Mouse (Mus musculus): ENCODE measurements at regions not wholly inside any gene's neighbourhood (a gene's known extent, or its start where the extent isn't known, plus 50 kb on each side); places are given as distances from the start of the nearest gene placed in this dataset.
A peak's percentile ranks its signal among the peaks of the same experiment; 100 is the strongest.

DNA sequence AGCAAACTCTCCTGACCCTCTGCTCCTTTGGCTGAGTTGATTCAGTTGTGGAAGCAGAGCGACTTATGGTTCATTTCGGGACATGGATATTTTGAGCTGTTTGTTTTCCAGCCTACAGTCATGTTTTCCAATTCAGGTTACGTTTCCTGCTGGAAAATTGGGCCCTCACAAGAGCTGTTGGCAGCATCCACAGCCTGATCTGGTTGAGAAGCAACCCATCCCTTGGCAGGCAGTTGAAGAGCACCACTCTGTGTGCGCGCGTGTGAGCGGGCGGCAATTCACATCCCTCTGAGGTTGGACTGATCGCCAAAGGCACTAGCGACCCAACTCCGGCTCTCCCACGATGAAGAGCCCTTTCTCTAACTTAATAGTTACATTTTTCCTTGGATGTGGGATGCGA lies 457.1 kb downstream of the Tmem38b start:
- no peak overlapping the region for H3K9ac ChIP-seq (ENCODE audit: low read depth, low read length)
- no peaks in the 10 kb centered on the region for H3K27me3 ChIP-seq (replicated peaks; ENCODE audit: control insufficient read depth, insufficient read depth, low read length)
- ATAC-seq (ENCODE audit: low read depth): no peak
- H3K4me1 ChIP-seq (ENCODE audit: control insufficient read depth, insufficient read depth, low read length): no peaks in the 10 kb centered on the region
- no peak overlapping the region for H3K4me3 ChIP-seq (ENCODE audit: low read depth, low read length)
- DNase-seq (ENCODE audit: low spot score): no peak
- no peak overlapping the region for H3K4me2 ChIP-seq (ENCODE audit: low read depth, low read length)
- H3K36me3 ChIP-seq (ENCODE audit: control insufficient read depth, insufficient read depth, low read length): no peaks in the 10 kb centered on the region
- WGBS: 93% methylated on average over 13 of the region's 13 CpGs
- H3K27ac ChIP-seq (replicated peaks; ENCODE audit: low read depth, low read length): no peak overlapping the region
- no peaks in the 10 kb centered on the region for H3K9me3 ChIP-seq (ENCODE audit: control insufficient read depth, low read length)

DNA sequence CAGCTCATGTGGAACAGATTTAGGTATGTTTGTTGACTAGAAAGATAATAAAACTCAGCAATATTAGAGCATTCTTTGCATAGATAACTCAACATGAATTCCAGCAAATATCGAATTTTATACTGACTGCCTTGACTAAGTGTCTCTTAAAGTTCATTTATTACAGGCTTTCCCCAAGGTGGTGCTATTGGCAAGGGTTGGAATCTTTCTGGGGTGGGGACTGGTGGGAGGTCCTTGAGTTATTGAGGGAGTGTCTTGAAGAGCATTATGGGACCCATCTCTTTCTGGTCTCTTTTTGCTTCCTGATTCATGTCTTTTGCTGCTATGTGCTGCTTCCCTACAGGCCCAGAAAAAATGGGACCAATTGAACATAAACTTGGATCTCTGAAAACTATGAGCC lies 488.0 kb downstream of the Tmem38b start:
- H3K4me3 ChIP-seq (ENCODE audit: low read depth, low read length): no peak overlapping the region
- DNase-seq (ENCODE audit: low spot score) (peak; percentile 20), ATAC-seq (ENCODE audit: low read depth) (no peak)
- H3K9ac ChIP-seq (ENCODE audit: low read depth, low read length): no peak overlapping the region
- no peaks in the 10 kb centered on the region for H3K9me3 ChIP-seq (ENCODE audit: control insufficient read depth, low read length)
- no peak overlapping the region for H3K27ac ChIP-seq (replicated peaks; ENCODE audit: low read depth, low read length)
- no peak overlapping the region for H3K4me2 ChIP-seq (ENCODE audit: low read depth, low read length)
- H3K27me3 ChIP-seq (replicated peaks; ENCODE audit: control insufficient read depth, insufficient read depth, low read length): no peaks in the 10 kb centered on the region
- 78% methylated on average over 1 of the region's 1 CpGs for WGBS
- H3K4me1 ChIP-seq (ENCODE audit: control insufficient read depth, insufficient read depth, low read length): no peaks in the 10 kb centered on the region
- H3K36me3 ChIP-seq (ENCODE audit: control insufficient read depth, insufficient read depth, low read length): no peaks in the 10 kb centered on the region

DNA sequence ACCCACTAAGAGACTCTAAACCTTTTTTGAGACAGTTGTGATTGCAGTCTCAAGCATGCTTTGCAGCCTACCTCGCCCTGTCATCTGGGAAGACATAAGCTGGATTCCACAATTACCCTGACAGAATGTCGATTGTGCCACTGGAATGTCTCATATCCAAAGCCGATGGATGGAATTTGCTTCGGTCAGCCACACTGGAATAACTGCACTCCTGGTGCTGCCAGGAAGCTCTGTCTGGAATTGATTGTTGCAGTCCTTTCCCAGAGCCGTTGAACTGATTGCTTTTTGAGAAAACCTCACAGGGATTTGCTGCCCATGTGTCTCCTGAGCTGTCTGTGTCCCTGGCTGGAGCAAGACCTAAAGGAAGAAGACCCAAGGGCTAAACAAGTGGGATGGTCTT lies 499.0 kb downstream of the Tmem38b start:
- Histone ChIP-seq H3K4me3 (ENCODE audit: low read depth, low read length) (no peak overlapping the region), H3K4me2 (ENCODE audit: low read depth, low read length) (no peak overlapping the region), H3K27ac (replicated peaks; ENCODE audit: low read depth, low read length) (peak overlapping the region; percentile 35; the same call in 1 of the 2 replicates), H3K27me3 (replicated peaks; ENCODE audit: control insufficient read depth, insufficient read depth, low read length) (no peaks in the 10 kb centered on the region), H3K9me3 (ENCODE audit: control insufficient read depth, low read length) (no peaks in the 10 kb centered on the region), H3K4me1 (ENCODE audit: control insufficient read depth, insufficient read depth, low read length) (peaks cover 19% of the 10 kb centered on the region), H3K9ac (ENCODE audit: low read depth, low read length) (no peak overlapping the region), H3K36me3 (ENCODE audit: control insufficient read depth, insufficient read depth, low read length) (no peaks in the 10 kb centered on the region)
- DNase-seq (ENCODE audit: low spot score): peak; percentile 64
- WGBS: 21% methylated on average over 5 of the region's 5 CpGs
- ATAC-seq (ENCODE audit: low read depth): no peak

DNA sequence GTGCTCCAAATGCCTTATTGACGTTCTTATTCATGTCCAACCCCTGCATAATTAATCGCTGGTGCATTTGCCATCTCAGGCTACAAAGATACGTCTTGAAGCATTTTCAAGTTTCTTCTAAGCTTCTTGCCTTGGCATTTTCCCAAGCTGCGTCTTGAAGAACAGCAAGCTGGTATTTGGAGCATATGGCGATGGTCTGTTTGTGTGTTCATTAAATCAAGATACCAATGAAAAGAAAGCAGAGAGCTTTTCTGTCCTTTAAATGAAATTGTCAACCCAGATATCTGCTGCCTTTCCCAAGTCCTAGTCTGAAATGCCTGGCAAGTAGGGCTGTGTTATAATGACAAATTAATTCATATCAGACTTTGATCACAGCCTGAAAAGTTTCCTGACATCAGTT lies 502.4 kb downstream of the Tmem38b start:
- no peak overlapping the region for H3K4me2 ChIP-seq (ENCODE audit: low read depth, low read length)
- H3K27ac ChIP-seq (replicated peaks; ENCODE audit: low read depth, low read length): no peak overlapping the region
- DNase-seq (ENCODE audit: low spot score): peak; percentile 43
- H3K9ac ChIP-seq (ENCODE audit: low read depth, low read length): no peak overlapping the region
- no peaks in the 10 kb centered on the region for H3K36me3 ChIP-seq (ENCODE audit: control insufficient read depth, insufficient read depth, low read length)
- peaks cover 43% of the 10 kb centered on the region for H3K4me1 ChIP-seq (ENCODE audit: control insufficient read depth, insufficient read depth, low read length)
- no peak overlapping the region for H3K4me3 ChIP-seq (ENCODE audit: low read depth, low read length)
- H3K27me3 ChIP-seq (replicated peaks; ENCODE audit: control insufficient read depth, insufficient read depth, low read length): no peaks in the 10 kb centered on the region
- no peaks in the 10 kb centered on the region for H3K9me3 ChIP-seq (ENCODE audit: control insufficient read depth, low read length)
- ATAC-seq (ENCODE audit: low read depth): no peak
- 54% methylated on average over 5 of the region's 5 CpGs for WGBS

DNA sequence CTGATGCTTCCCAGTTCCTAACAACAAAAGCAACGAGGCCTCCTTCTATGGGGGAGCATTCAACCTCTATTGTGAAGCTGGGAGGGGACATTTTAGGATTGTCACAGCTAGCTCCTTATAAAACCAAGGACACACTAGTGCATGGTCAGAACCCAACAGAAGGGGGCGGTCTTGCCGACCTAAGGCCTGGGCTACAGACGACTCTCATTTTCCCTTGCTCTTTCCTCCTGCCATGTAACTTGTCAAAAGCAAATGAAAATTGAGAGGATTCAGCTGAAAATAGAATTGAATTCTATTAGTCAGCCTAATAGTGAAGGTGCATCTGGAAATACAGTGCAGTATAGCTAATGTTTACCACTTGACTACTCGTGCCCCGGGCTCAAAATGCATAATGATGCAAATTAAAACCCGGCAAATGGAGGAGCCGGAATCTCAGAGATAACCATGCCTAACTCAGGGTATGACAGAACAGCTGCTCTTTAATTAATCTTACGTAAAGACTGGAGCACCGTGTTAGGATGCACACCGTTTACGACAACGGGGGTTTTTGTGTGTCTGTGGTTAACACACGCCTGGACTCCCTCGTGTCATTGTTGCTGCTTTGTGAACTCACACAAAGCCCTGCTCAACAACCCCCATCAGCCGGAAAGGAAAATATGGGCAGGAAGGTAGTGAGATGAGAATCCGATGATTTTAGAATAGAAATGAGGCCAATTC lies 503.0 kb downstream of the Tmem38b start:
- DNase-seq (ENCODE audit: low spot score) (peak; percentile 16), ATAC-seq (ENCODE audit: low read depth) (no peak)
- Histone ChIP-seq H3K36me3 (ENCODE audit: control insufficient read depth, insufficient read depth, low read length) (no peaks in the 10 kb centered on the region), H3K9ac (ENCODE audit: low read depth, low read length) (no peak overlapping the region), H3K27me3 (replicated peaks; ENCODE audit: control insufficient read depth, insufficient read depth, low read length) (no peaks in the 10 kb centered on the region), H3K4me1 (ENCODE audit: control insufficient read depth, insufficient read depth, low read length) (peaks cover 43% of the 10 kb centered on the region), H3K27ac (replicated peaks; ENCODE audit: low read depth, low read length) (no peak overlapping the region), H3K9me3 (ENCODE audit: control insufficient read depth, low read length) (no peaks in the 10 kb centered on the region), H3K4me3 (ENCODE audit: low read depth, low read length) (no peak overlapping the region), H3K4me2 (ENCODE audit: low read depth, low read length) (no peak overlapping the region)
- WGBS: 59% methylated on average over 17 of the region's 17 CpGs

DNA sequence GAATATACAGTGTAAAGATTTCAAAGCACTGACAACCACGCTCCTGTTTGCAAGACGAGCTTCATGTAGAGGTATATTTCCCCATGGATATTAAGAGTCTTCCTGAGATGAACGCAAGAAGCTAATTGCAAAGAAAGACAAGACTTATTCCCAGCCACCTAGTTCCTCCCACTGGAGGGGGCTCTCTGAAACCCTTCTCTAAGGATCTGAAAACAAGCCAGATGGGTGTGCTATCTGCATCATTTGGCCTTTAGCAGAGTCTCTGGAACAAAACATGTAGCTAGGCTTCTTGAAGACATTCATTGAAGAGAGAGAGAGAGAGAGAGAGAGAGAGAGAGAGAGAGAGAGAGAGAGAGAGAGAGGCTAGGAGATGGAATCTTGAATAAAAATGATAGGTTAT lies 504.8 kb downstream of the Tmem38b start:
- ATAC-seq (ENCODE audit: low read depth) (no peak), DNase-seq (ENCODE audit: low spot score) (peak; percentile 20)
- H3K27ac ChIP-seq (replicated peaks; ENCODE audit: low read depth, low read length): peak overlapping the region; percentile 77
- H3K4me2 ChIP-seq (ENCODE audit: low read depth, low read length): no peak overlapping the region
- no peaks in the 10 kb centered on the region for H3K36me3 ChIP-seq (ENCODE audit: control insufficient read depth, insufficient read depth, low read length)
- no peaks in the 10 kb centered on the region for H3K9me3 ChIP-seq (ENCODE audit: control insufficient read depth, low read length)
- H3K9ac ChIP-seq (ENCODE audit: low read depth, low read length): no peak overlapping the region
- peaks cover 37% of the 10 kb centered on the region for H3K4me1 ChIP-seq (ENCODE audit: control insufficient read depth, insufficient read depth, low read length)
- 52% methylated on average over 3 of the region's 3 CpGs for WGBS
- H3K27me3 ChIP-seq (replicated peaks; ENCODE audit: control insufficient read depth, insufficient read depth, low read length): no peaks in the 10 kb centered on the region
- no peak overlapping the region for H3K4me3 ChIP-seq (ENCODE audit: low read depth, low read length)

DNA sequence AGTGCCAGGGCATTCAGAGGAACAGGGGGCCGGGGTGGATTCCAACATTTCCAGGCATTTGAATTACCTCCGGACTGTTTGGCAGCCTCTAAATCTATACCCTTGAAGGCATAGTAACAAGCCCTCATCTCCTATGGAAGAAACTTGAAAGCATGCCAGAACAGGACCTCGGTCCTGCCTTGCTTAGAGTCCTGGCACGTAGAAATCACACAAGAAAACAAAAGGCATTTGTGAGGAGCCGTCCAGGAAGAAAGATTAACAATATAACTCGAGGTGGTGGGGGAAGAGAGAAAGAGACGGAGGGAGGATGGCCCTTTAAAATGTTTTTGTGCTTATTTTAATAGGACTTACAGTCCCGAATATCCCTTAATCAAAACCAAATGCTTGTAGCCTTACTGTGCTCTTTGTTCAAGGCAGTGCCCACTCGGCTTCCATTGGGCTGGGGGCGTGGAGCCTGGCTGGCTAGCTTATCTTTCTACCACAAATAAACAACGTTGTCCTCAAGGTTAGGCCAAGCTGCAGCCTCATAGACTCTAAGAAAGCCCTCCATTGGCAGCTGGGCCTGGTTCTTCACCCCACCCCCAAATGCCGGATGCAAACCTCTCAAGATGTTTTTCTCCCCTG lies 505.9 kb downstream of the Tmem38b start:
- Histone ChIP-seq H3K4me2 (ENCODE audit: low read depth, low read length) (peak overlapping the region; percentile 37), H3K9ac (ENCODE audit: low read depth, low read length) (0 out of 2 replicates have a peak overlapping the region, but pooled peaks have one; percentile 21), H3K27me3 (replicated peaks; ENCODE audit: control insufficient read depth, insufficient read depth, low read length) (no peaks in the 10 kb centered on the region), H3K27ac (replicated peaks; ENCODE audit: low read depth, low read length) (peak overlapping the region; percentile 77), H3K36me3 (ENCODE audit: control insufficient read depth, insufficient read depth, low read length) (no peaks in the 10 kb centered on the region), H3K4me3 (ENCODE audit: low read depth, low read length) (no peak overlapping the region), H3K9me3 (ENCODE audit: control insufficient read depth, low read length) (no peaks in the 10 kb centered on the region), H3K4me1 (ENCODE audit: control insufficient read depth, insufficient read depth, low read length) (peaks cover 37% of the 10 kb centered on the region)
- peak; percentile 85 for DNase-seq (ENCODE audit: low spot score)
- WGBS: 18% methylated on average over 12 of the region's 12 CpGs
- ATAC-seq (ENCODE audit: low read depth): peak; percentile 81

DNA sequence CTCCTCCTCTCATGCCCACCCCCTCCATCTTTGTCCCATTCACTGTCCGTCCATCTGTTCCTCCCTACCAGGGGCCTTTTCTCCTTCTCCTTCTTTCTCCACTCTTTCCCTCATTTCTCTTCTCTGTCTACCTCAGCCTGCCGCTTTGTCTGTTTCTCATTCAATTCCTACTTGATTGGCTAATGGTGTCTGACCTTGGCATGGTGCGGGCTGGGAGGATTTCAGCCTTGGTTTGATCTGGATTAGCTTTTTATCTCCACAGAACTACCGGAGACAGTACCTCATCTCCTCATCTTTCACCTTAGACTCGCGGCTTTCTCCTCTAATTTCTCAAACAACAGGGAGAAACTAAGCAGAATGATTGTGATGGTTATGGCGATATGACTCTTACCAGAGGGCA lies 506.4 kb downstream of the Tmem38b start:
- Histone ChIP-seq H3K4me1 (ENCODE audit: control insufficient read depth, insufficient read depth, low read length) (peaks cover 37% of the 10 kb centered on the region), H3K9ac (ENCODE audit: low read depth, low read length) (no peak overlapping the region), H3K4me2 (ENCODE audit: low read depth, low read length) (peak overlapping the region; percentile 37), H3K4me3 (ENCODE audit: low read depth, low read length) (no peak overlapping the region), H3K9me3 (ENCODE audit: control insufficient read depth, low read length) (no peaks in the 10 kb centered on the region), H3K36me3 (ENCODE audit: control insufficient read depth, insufficient read depth, low read length) (no peaks in the 10 kb centered on the region), H3K27ac (replicated peaks; ENCODE audit: low read depth, low read length) (peak overlapping the region; percentile 77), H3K27me3 (replicated peaks; ENCODE audit: control insufficient read depth, insufficient read depth, low read length) (no peaks in the 10 kb centered on the region)
- DNase-seq (ENCODE audit: low spot score): no peak
- WGBS: 57% methylated on average over 7 of the region's 7 CpGs
- ATAC-seq (ENCODE audit: low read depth): no peak

DNA sequence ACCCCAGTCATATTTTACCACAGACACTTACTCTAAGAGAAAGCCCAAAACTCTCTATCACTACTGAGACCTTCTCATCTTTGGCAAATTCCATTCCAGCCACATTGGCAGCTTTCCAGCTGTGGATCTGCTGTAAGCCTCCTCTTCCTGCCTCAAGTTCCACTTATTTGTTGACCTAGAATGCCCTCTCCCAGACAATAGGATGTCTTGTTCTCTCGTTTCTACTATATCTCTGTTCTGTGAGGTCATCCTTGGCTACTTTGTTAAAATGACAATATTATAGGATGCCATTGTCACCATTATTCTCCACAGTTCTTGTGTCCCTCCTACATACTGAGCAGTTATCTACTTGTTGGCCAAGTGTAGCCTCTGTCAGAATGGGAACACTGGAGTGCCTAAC lies 512.7 kb downstream of the Tmem38b start:
- peak; percentile 47 for DNase-seq (ENCODE audit: low spot score)
- 37% methylated on average over 1 of the region's 1 CpGs for WGBS
- H3K4me3 ChIP-seq (ENCODE audit: low read depth, low read length): no peak overlapping the region
- peaks cover 8% of the 10 kb centered on the region for H3K4me1 ChIP-seq (ENCODE audit: control insufficient read depth, insufficient read depth, low read length)
- H3K9me3 ChIP-seq (ENCODE audit: control insufficient read depth, low read length): no peaks in the 10 kb centered on the region
- no peak for ATAC-seq (ENCODE audit: low read depth)
- H3K27ac ChIP-seq (replicated peaks; ENCODE audit: low read depth, low read length): no peak overlapping the region
- H3K36me3 ChIP-seq (ENCODE audit: control insufficient read depth, insufficient read depth, low read length): no peaks in the 10 kb centered on the region
- no peak overlapping the region for H3K9ac ChIP-seq (ENCODE audit: low read depth, low read length)
- H3K27me3 ChIP-seq (replicated peaks; ENCODE audit: control insufficient read depth, insufficient read depth, low read length): no peaks in the 10 kb centered on the region
- no peak overlapping the region for H3K4me2 ChIP-seq (ENCODE audit: low read depth, low read length)
